Mouse (Mus musculus) liver, embryonic 13.5 days (tissue): ENCODE measurements around the gene P3h3. TPM values are rescaled to one million over a fixed set of nuclear protein-coding genes. Genes with fewer than 3 reads are reported as not detected.
"Not testable (repeated sequence)": the region's sequence is repeated elsewhere in the genome, so short reads cannot be mapped to it uniquely, and the experiment has no call there.

ENCODE experiments used
- ATAC-seq: fragments of 200-750 bp; cut with Nextera tagmentation; 2 replicates; pipeline ENCODE4 v1.8.0; 2017; ENCODE audit warnings: low read depth, mild to moderate bottlenecking, moderate number of reproducible peaks, moderate library complexity
- DNase-seq: peaks from one replicate; pipeline ENCODE4 v3.0.0; 2022
- H3K27ac ChIP-seq: fragments of 300-500 bp; sonication (generic); 2 replicates; pipeline ENCODE4 v1.5.1; 2015; ENCODE audit warnings: moderate library complexity, mild to moderate bottlenecking, inconsistent platforms
- H3K27me3 ChIP-seq: fragments of 300-500 bp; sonication (generic); 2 replicates; pipeline ENCODE4 v1.6.1; 2015; ENCODE audit warnings: mild to moderate bottlenecking, inconsistent platforms
- H3K36me3 ChIP-seq: fragments of 300-500 bp; sonication (generic); 2 replicates; pipeline ENCODE4 v1.6.1; 2015; ENCODE audit warnings: mild to moderate bottlenecking, inconsistent platforms
- H3K4me1 ChIP-seq: fragments of 300-500 bp; sonication (generic); replicated peaks from 2 replicates; pipeline ENCODE4 v1.6.1; 2015; ENCODE audit warnings: inconsistent platforms
- H3K4me2 ChIP-seq: fragments of 300-500 bp; sonication (generic); 2 replicates; pipeline ENCODE4 v1.6.1; 2015; ENCODE audit warnings: inconsistent platforms, mild to moderate bottlenecking, moderate library complexity
- H3K4me3 ChIP-seq: fragments of 300-500 bp; sonication (generic); replicated peaks from 2 replicates; pipeline ENCODE4 v1.5.1; 2015; ENCODE audit warnings: mild to moderate bottlenecking, inconsistent platforms
- H3K9ac ChIP-seq: fragments of 300-500 bp; sonication (generic); 2 replicates; pipeline ENCODE4 v1.6.1; 2015; ENCODE audit warnings: mild to moderate bottlenecking, inconsistent platforms
- H3K9me3 ChIP-seq: fragments of 300-500 bp; sonication (generic); replicated peaks from 2 replicates; pipeline ENCODE4 v1.6.1; 2016; ENCODE audit warnings: inconsistent platforms
- WGBS: fragments of 180-500 bp; shearing (Covaris S2); methylation state at CpG from one replicate; pipeline ENCODE4 v1.1.7; 2015; ENCODE audit not compliant: insufficient replicate concordance; 5-methylcytosine and 5-hydroxymethylcytosine counted together
- polyA plus RNA-seq: library from polyadenylated mRNA; unstranded; fragments of >200 nt; fragmentation: Nextera tagmentation; extraction: Ambion mirVana; gene quantifications from 2 replicates; pipeline ENCODE4 v1.2.1, GENCODE M21; 2015

Gene P3h3
- 1.4 and 1.9 TPM in 2 replicates for polyA plus RNA-seq

- no peaks in the 10 kb centered on the region for H3K9me3 ChIP-seq
- peak; percentile 53; the same call in 1 of the 2 replicates for ATAC-seq
- no peaks in the 10 kb centered on the region for H3K36me3 ChIP-seq
- H3K9ac ChIP-seq: peak within 1 kb of the TSS; percentile 62
- no peak within 1 kb of the TSS; the same call in 1 of the 2 replicates for H3K27ac ChIP-seq
- peaks cover 86% of the 10 kb centered on the region for H3K27me3 ChIP-seq
- peak within 1 kb of the TSS; percentile 60 for H3K4me3 ChIP-seq
- peak within 1 kb of the TSS; percentile 73 for H3K4me2 ChIP-seq
- WGBS: 1% methylated on average over 85 of the region's 86 CpGs
- peaks cover 8% of the 10 kb centered on the region for H3K4me1 ChIP-seq
- peak; percentile 45 for DNase-seq
Observed at GRCm38 (mm10) chr6:124856916-124857839, at the start of gene P3h3. Gene P3h3, minus strand, starts transcription at chr6:124857752.

- H3K4me3 ChIP-seq: no peak overlapping the region
Observed at GRCm38 (mm10) chr6:124904991-124905860, 47.7 kb upstream of the P3h3 start.

GRCm38 (mm10) chr6:124904161-124904981 is 46.8 kb upstream of the P3h3 start:
- Histone ChIP-seq H3K4me2 (peak overlapping the region; percentile 91), H3K27ac (peak overlapping the region; percentile 85), H3K36me3 (no peaks in the 10 kb centered on the region), H3K4me1 (peaks cover 13% of the 10 kb centered on the region), H3K27me3 (peaks cover 22% of the 10 kb centered on the region), H3K9me3 (no peaks in the 10 kb centered on the region), H3K4me3 (peak overlapping the region; percentile 68), H3K9ac (peak overlapping the region; percentile 72)
- peak; percentile 56 for ATAC-seq
- DNase-seq: peak; percentile 50
- WGBS: 20% methylated on average over 24 of the region's 24 CpGs

More at GRCm38 (mm10) chr6:124904991-124905860, 47.7 kb upstream of the P3h3 start:
- peaks cover 17% of the 10 kb centered on the region for H3K4me1 ChIP-seq
- H3K9ac ChIP-seq: no peak overlapping the region
- H3K4me2 ChIP-seq: peak overlapping the region; percentile 91
- H3K27ac ChIP-seq: no peak overlapping the region
- no peaks in the 10 kb centered on the region for H3K36me3 ChIP-seq
- H3K27me3 ChIP-seq: peaks cover 31% of the 10 kb centered on the region
- DNase-seq (no peak), ATAC-seq (no peak)
- no peaks in the 10 kb centered on the region for H3K9me3 ChIP-seq
- 57% methylated on average over 16 of the region's 16 CpGs for WGBS

GRCm38 (mm10) chr6:124903580-124904151 is 46.1 kb upstream of the P3h3 start:
- H3K27ac ChIP-seq: peak overlapping the region; percentile 85
- peaks cover 17% of the 10 kb centered on the region for H3K27me3 ChIP-seq
- H3K9ac ChIP-seq: peak overlapping the region; percentile 72
- no peaks in the 10 kb centered on the region for H3K36me3 ChIP-seq
- H3K4me3 ChIP-seq: peak overlapping the region; percentile 68
- under 1% methylated on average over 23 of the region's 23 CpGs for WGBS
- peaks cover 13% of the 10 kb centered on the region for H3K4me1 ChIP-seq
- no peaks in the 10 kb centered on the region for H3K9me3 ChIP-seq
- H3K4me2 ChIP-seq: peak overlapping the region; percentile 91
- ATAC-seq (peak; percentile 73), DNase-seq (peak; percentile 86)

- Histone ChIP-seq H3K36me3 (no peaks in the 10 kb centered on the region), H3K27me3 (no peaks in the 10 kb centered on the region), H3K4me2 (no peak overlapping the region), H3K9ac (no peak overlapping the region), H3K4me1 (peaks cover 13% of the 10 kb centered on the region), H3K27ac (no peak overlapping the region), H3K4me3 (no peak overlapping the region), H3K9me3 (no peaks in the 10 kb centered on the region)
- ATAC-seq (no peak), DNase-seq (no peak)
Observed at GRCm38 (mm10) chr6:124901851-124902250, 44.3 kb upstream of the P3h3 start.

- WGBS: 21% methylated on average over 10 of the region's 10 CpGs
- no peak for DNase-seq
- Histone ChIP-seq H3K4me2 (no peak overlapping the region), H3K4me1 (peaks cover 13% of the 10 kb centered on the region), H3K36me3 (no peaks in the 10 kb centered on the region), H3K9me3 (no peaks in the 10 kb centered on the region), H3K27ac (no peak overlapping the region), H3K4me3 (no peak overlapping the region), H3K27me3 (no peaks in the 10 kb centered on the region), H3K9ac (no peak overlapping the region)
- ATAC-seq: no peak
Observed at GRCm38 (mm10) chr6:124900801-124901480, 43.4 kb upstream of the P3h3 start.

- 58% methylated on average over 8 of the region's 8 CpGs for WGBS
- ATAC-seq (no peak), DNase-seq (no peak)
- no peaks in the 10 kb centered on the region for H3K9me3 ChIP-seq
- peaks cover 12% of the 10 kb centered on the region for H3K4me1 ChIP-seq
- no peak overlapping the region for H3K9ac ChIP-seq
- no peak overlapping the region for H3K4me2 ChIP-seq
- H3K27ac ChIP-seq: no peak overlapping the region
- H3K27me3 ChIP-seq: no peaks in the 10 kb centered on the region
- no peak overlapping the region for H3K4me3 ChIP-seq
- no peaks in the 10 kb centered on the region for H3K36me3 ChIP-seq
Observed at GRCm38 (mm10) chr6:124900056-124900800, 42.7 kb upstream of the P3h3 start.

GRCm38 (mm10) chr6:124898359-124898758 is 40.8 kb upstream of the P3h3 start:
- Histone ChIP-seq H3K9me3 (no peaks in the 10 kb centered on the region), H3K36me3 (no peaks in the 10 kb centered on the region), H3K4me3 (no peak overlapping the region), H3K27ac (no peak overlapping the region), H3K9ac (no peak overlapping the region), H3K4me1 (no peaks in the 10 kb centered on the region), H3K4me2 (no peak overlapping the region), H3K27me3 (no peaks in the 10 kb centered on the region)
- no peak for ATAC-seq
- DNase-seq: no peak
- WGBS: 14% methylated on average over 3 of the region's 3 CpGs

- not testable (repeated sequence) for H3K9ac ChIP-seq
Observed at GRCm38 (mm10) chr6:124894113-124894512, 36.6 kb upstream of the P3h3 start.

More at GRCm38 (mm10) chr6:124894113-124894512, 36.6 kb upstream of the P3h3 start:
- H3K4me3 ChIP-seq, H3K4me1 ChIP-seq, DNase-seq, H3K27me3 ChIP-seq, H3K9me3 ChIP-seq, H3K4me2 ChIP-seq, ATAC-seq, H3K36me3 ChIP-seq, H3K27ac ChIP-seq: not testable (repeated sequence)
- WGBS: 78% methylated on average over 2 of the region's 2 CpGs
